Mouse (Mus musculus): ENCODE data around the gene Crtc2. TPM values are rescaled to one million over a fixed set of nuclear protein-coding genes. Genes with fewer than 3 reads are reported as not detected.

The Crtc2 gene
- 19.2 TPM for polyA plus RNA-seq (2014; fragmentation: Illumina TruSeq; extraction: RNeasy Lipid Tissue Mini Kit (QIAGEN cat#74804); ENCODE audit: low read depth, low replicate concordance)

GRCm38 (mm10) chr3:90253653-90254418 lies at the start of gene Crtc2:
Crtc2 (plus strand) TSS chr3:90254163.

GRCm38 (mm10) chr3:90213377-90213866 lies 40.5 kb upstream of the Crtc2 start, which contains the start of the genes Rps27 and Rab13:
Rps27 (minus strand) TSS chr3:90213651.
Rab13 (plus strand) TSS chr3:90213695.

GRCm38 (mm10) chr3:90231507-90232333 lies 22.2 kb upstream of the Crtc2 start, which contains the start of gene Jtb:
Jtb (plus strand) TSS chr3:90231597.

GRCm38 (mm10) chr3:90242984-90243775 lies 10.8 kb upstream of the Crtc2 start, which contains the start of gene Creb3l4:
Creb3l4 (minus strand) TSS chr3:90243512.

GRCm38 (mm10) chr3:90247960-90248745 lies 5.8 kb upstream of the Crtc2 start, which contains the start of gene Slc39a1:
Slc39a1 (plus strand) TSS chr3:90248172.

GRCm38 (mm10) chr3:90265034-90265931 lies 11.3 kb downstream of the Crtc2 start, which contains the start of gene Dennd4b:
Dennd4b (plus strand) TSS chr3:90265185.

GRCm38 (mm10) chr3:90292345-90293275 lies 38.6 kb downstream of the Crtc2 start, which contains the start of gene Gatad2b:
Gatad2b (plus strand) TSS chr3:90293178.

Other genes starting within 250 kb of the Crtc2 start
- gene 4933434E20Rik, start 202.5 kb upstream of the Crtc2 start, polyA plus RNA-seq (2014; fragmentation: Illumina TruSeq; extraction: RNeasy Lipid Tissue Mini Kit (QIAGEN cat#74804); ENCODE audit: low read depth, low replicate concordance): 93.9 TPM
- gene Ubap2l, start 201.5 kb upstream of the Crtc2 start, polyA plus RNA-seq (2014; fragmentation: Illumina TruSeq; extraction: RNeasy Lipid Tissue Mini Kit (QIAGEN cat#74804); ENCODE audit: low read depth, low replicate concordance): 78.7 TPM
- gene Tpm3, start 181.5 kb upstream of the Crtc2 start, polyA plus RNA-seq (2014; fragmentation: Illumina TruSeq; extraction: RNeasy Lipid Tissue Mini Kit (QIAGEN cat#74804); ENCODE audit: low read depth, low replicate concordance): 62.9 TPM
- gene Nup210l, start 150.0 kb upstream of the Crtc2 start, polyA plus RNA-seq (2014; fragmentation: Illumina TruSeq; extraction: RNeasy Lipid Tissue Mini Kit (QIAGEN cat#74804); ENCODE audit: low read depth, low replicate concordance): 0.13 TPM
- 1,935 TPM for gene Rps27, start 40.5 kb upstream of the Crtc2 start, polyA plus RNA-seq (2014; fragmentation: Illumina TruSeq; extraction: RNeasy Lipid Tissue Mini Kit (QIAGEN cat#74804); ENCODE audit: low read depth, low replicate concordance)
- gene Rab13, start 40.5 kb upstream of the Crtc2 start, polyA plus RNA-seq (2014; fragmentation: Illumina TruSeq; extraction: RNeasy Lipid Tissue Mini Kit (QIAGEN cat#74804); ENCODE audit: low read depth, low replicate concordance): 6.8 TPM
- 71.9 TPM for gene Jtb, start 22.6 kb upstream of the Crtc2 start, polyA plus RNA-seq (2014; fragmentation: Illumina TruSeq; extraction: RNeasy Lipid Tissue Mini Kit (QIAGEN cat#74804); ENCODE audit: low read depth, low replicate concordance)
- gene Creb3l4, start 10.7 kb upstream of the Crtc2 start, polyA plus RNA-seq (2014; fragmentation: Illumina TruSeq; extraction: RNeasy Lipid Tissue Mini Kit (QIAGEN cat#74804); ENCODE audit: low read depth, low replicate concordance): not detected
- gene Slc39a1, start 6.0 kb upstream of the Crtc2 start, polyA plus RNA-seq (2014; fragmentation: Illumina TruSeq; extraction: RNeasy Lipid Tissue Mini Kit (QIAGEN cat#74804); ENCODE audit: low read depth, low replicate concordance): 60.2 TPM
- gene Dennd4b, start 11.0 kb downstream of the Crtc2 start, polyA plus RNA-seq (2014; fragmentation: Illumina TruSeq; extraction: RNeasy Lipid Tissue Mini Kit (QIAGEN cat#74804); ENCODE audit: low read depth, low replicate concordance): 33.2 TPM
- 14.3 TPM for gene Gatad2b, start 39.0 kb downstream of the Crtc2 start, polyA plus RNA-seq (2014; fragmentation: Illumina TruSeq; extraction: RNeasy Lipid Tissue Mini Kit (QIAGEN cat#74804); ENCODE audit: low read depth, low replicate concordance)
- 1.0 TPM for gene Slc27a3, start 135.8 kb downstream of the Crtc2 start, polyA plus RNA-seq (2014; fragmentation: Illumina TruSeq; extraction: RNeasy Lipid Tissue Mini Kit (QIAGEN cat#74804); ENCODE audit: low read depth, low replicate concordance)
- gene Ints3, start 179.5 kb downstream of the Crtc2 start, polyA plus RNA-seq (2014; fragmentation: Illumina TruSeq; extraction: RNeasy Lipid Tissue Mini Kit (QIAGEN cat#74804); ENCODE audit: low read depth, low replicate concordance): 23.4 TPM
- gene Npr1, start 211.7 kb downstream of the Crtc2 start, polyA plus RNA-seq (2014; fragmentation: Illumina TruSeq; extraction: RNeasy Lipid Tissue Mini Kit (QIAGEN cat#74804); ENCODE audit: low read depth, low replicate concordance): 20.8 TPM
- gene Ilf2, start 222.0 kb downstream of the Crtc2 start, polyA plus RNA-seq (2014; fragmentation: Illumina TruSeq; extraction: RNeasy Lipid Tissue Mini Kit (QIAGEN cat#74804); ENCODE audit: low read depth, low replicate concordance): 34.3 TPM
- gene Snapin, start 236.9 kb downstream of the Crtc2 start, polyA plus RNA-seq (2014; fragmentation: Illumina TruSeq; extraction: RNeasy Lipid Tissue Mini Kit (QIAGEN cat#74804); ENCODE audit: low read depth, low replicate concordance): 79.2 TPM